26 mouse cellular contexts compared by ENCODE assay signal in the genomic region with DNA sequence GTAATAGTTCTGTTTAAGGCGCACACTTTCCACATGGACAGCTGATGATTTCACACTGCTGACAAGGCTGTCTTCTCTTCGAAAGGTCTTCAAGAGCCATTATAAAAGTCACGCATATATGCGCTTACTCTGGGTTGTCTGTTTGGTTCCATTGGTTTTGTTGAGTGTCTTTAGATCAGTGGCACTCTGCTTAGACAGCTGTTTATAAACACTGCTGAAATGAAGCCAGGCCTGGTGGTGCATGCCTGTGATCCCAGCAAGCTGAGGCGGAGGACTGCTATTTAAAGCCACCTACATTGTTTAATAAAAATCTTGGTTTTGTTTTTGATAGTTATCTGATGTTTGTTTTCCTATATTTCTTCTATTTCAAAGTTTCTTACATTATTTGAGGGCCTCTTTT. TPM values are rescaled to one million over a fixed set of nuclear protein-coding genes. Genes with fewer than 3 reads are reported as not detected.
DNase-seq lines count a peak whose midpoint lies in the region; ATAC-seq and TF ChIP-seq lines count a peak whose summit lies in the region.
"Had no signal": no experiment of that assay in that cellular context is flagged by ENCODE, and none has a peak within 500 bp of the region (broad histone marks: within the 10 kb centered on the region; RNA-seq: fewer than 3 reads in every experiment).

No protein-coding gene starts in this region.

- TF ChIP-seq CTCF in lung, embryonic 14.5 days (IDR thresholded peaks at IDR 0.05; ENCODE audit: low read depth) = no peak

- H3K4me1 ChIP-seq in lung, embryonic 14.5 days (ENCODE audit: insufficient read depth) = no peaks in the 10 kb centered on the region
- 0 out of 2 replicates have a peak, but pooled peaks cover 2% of the 10 kb centered on the region for H3K4me1 ChIP-seq in lung, embryonic 16.5 days (replicated peaks; ENCODE audit: control insufficient read depth, insufficient read depth, low read length)
- H3K4me1 ChIP-seq: embryonic facial prominence, embryonic 10.5 days; embryonic facial prominence, embryonic 13.5 days; forebrain, embryonic 12.5 days; forebrain, embryonic 15.5 days; hindbrain, embryonic 12.5 days had no signal

- ATAC-seq in lung, embryonic 14.5 days (ENCODE audit: insufficient read depth) = peak; percentile 91
- peak; percentile 91 for ATAC-seq in lung, embryonic 16.5 days (ENCODE audit: low read depth)
- ATAC-seq: forebrain, embryonic 15.5 days; hindbrain, embryonic 16.5 days had no signal

- no peaks in the 10 kb centered on the region for H3K36me3 ChIP-seq in lung, embryonic 14.5 days (ENCODE audit: insufficient read depth)
- no peaks in the 10 kb centered on the region for H3K36me3 ChIP-seq in lung, embryonic 16.5 days (ENCODE audit: control insufficient read depth, insufficient read depth, low read length)
- H3K36me3 ChIP-seq: forebrain, embryonic 12.5 days; forebrain, embryonic 15.5 days had no signal

- no peaks in the 10 kb centered on the region for H3K27me3 ChIP-seq in lung, embryonic 14.5 days (ENCODE audit: insufficient read depth, low read length)
- no peaks in the 10 kb centered on the region for H3K27me3 ChIP-seq in lung, embryonic 16.5 days (ENCODE audit: control insufficient read depth, insufficient read depth, low read depth, low read length)
- H3K27me3 ChIP-seq: CH12.LX; embryonic facial prominence, embryonic 13.5 days; forebrain, embryonic 12.5 days; forebrain, embryonic 15.5 days; hindbrain, embryonic 12.5 days had no signal

- WGBS in lung, embryonic 14.5 days = 50% methylated on average over 5 of the region's 5 CpGs
- WGBS in lung, embryonic 16.5 days = 63% methylated on average over 5 of the region's 5 CpGs

- H3K4me2 ChIP-seq in lung, embryonic 14.5 days = no peak overlapping the region
- H3K4me2 ChIP-seq in lung, embryonic 16.5 days (ENCODE audit: low read depth, low read length) = no peak overlapping the region
- H3K4me2 ChIP-seq: embryonic facial prominence, embryonic 13.5 days; forebrain, embryonic 12.5 days; forebrain, embryonic 15.5 days; heart, embryonic 11.5 days; hindbrain, embryonic 12.5 days had no signal

- DNase-seq in lung, embryonic 14.5 days = peak; percentile 83
- no peak for DNase-seq in lung, postnatal 25 days (ENCODE audit: low spot score)
- DNase-seq in lung, postnatal 10 days = peak; percentile 67
- DNase-seq in lung, postnatal 4 days = peak; percentile 30 to 58
- DNase-seq in thymus, postnatal 10 days (ENCODE audit: low spot score in 2 of 2) = no peak
- no peak for DNase-seq in MN1 (ENCODE audit: low spot score)
- DNase-seq: adrenal gland, adult 2 months; adrenal gland, postnatal 14 days; B cell, adult 2 months; cerebellum, adult 11 months; cerebellum, adult 2 months; cerebellum, adult 9-11 months; cerebellum, postnatal 25 days; gastrocnemius, postnatal 14 days; heart, adult 11 months had no signal

- H3K27ac ChIP-seq in lung, embryonic 14.5 days (ENCODE audit: low read depth) = no peak overlapping the region
- no peak overlapping the region for H3K27ac ChIP-seq in lung, embryonic 16.5 days (ENCODE audit: low read length)
- H3K27ac ChIP-seq: embryonic facial prominence, embryonic 10.5 days; embryonic facial prominence, embryonic 13.5 days; forebrain, embryonic 12.5 days; forebrain, embryonic 15.5 days; hindbrain, embryonic 12.5 days had no signal

- H3K4me3 ChIP-seq in lung, embryonic 14.5 days (ENCODE audit: low read depth, low read length) = no peak overlapping the region
- no peak overlapping the region for H3K4me3 ChIP-seq in lung, embryonic 16.5 days (ENCODE audit: low read length)
- H3K4me3 ChIP-seq: embryonic facial prominence, embryonic 10.5 days; embryonic facial prominence, embryonic 13.5 days; erythroblast, embryonic 14.5 days; forebrain, embryonic 12.5 days; forebrain, embryonic 15.5 days; hindbrain, embryonic 12.5 days had no signal

- H3K9ac ChIP-seq in lung, embryonic 14.5 days = no peak overlapping the region
- no peak overlapping the region for H3K9ac ChIP-seq in lung, embryonic 16.5 days (ENCODE audit: low read length)
- H3K9ac ChIP-seq: embryonic facial prominence, embryonic 13.5 days; forebrain, embryonic 12.5 days; forebrain, embryonic 15.5 days; hindbrain, embryonic 12.5 days had no signal

- no peaks in the 10 kb centered on the region for H3K9me3 ChIP-seq in lung, embryonic 14.5 days (ENCODE audit: low read depth, low read length)
- H3K9me3 ChIP-seq in lung, embryonic 16.5 days (ENCODE audit: control insufficient read depth, low read length) = no peaks in the 10 kb centered on the region
- H3K9me3 ChIP-seq: forebrain, embryonic 15.5 days; G1E; hindbrain, embryonic 12.5 days had no signal

RNA-seq across cellular contexts. Expression of a gene that starts 14.9 kb away (rescaled TPM):
- polyA plus RNA-seq in lung, embryonic 14.5 days (2014; fragmentation: Nextera tagmentation; extraction: Ambion mirVana) = 11.4 and 13.0 TPM in 2 replicates
- polyA plus RNA-seq in lung, embryonic 16.5 days (2015; fragmentation: Nextera tagmentation; extraction: Ambion mirVana) = 9.2 and 9.3 TPM in 2 replicates

RNA-seq across cellular contexts. Expression of a gene that starts 58.0 kb away (rescaled TPM):
- polyA plus RNA-seq in lung, embryonic 14.5 days (2014; fragmentation: Nextera tagmentation; extraction: Ambion mirVana) = 13.1 and 14.5 TPM in 2 replicates
- polyA plus RNA-seq in lung, embryonic 16.5 days (2015; fragmentation: Nextera tagmentation; extraction: Ambion mirVana) = 14.3 and 15.5 TPM in 2 replicates

RNA-seq across cellular contexts. Expression of a gene that starts 58.0 kb away (rescaled TPM):
- 29.4 and 33.3 TPM in 2 replicates for polyA plus RNA-seq in lung, embryonic 14.5 days (2014; fragmentation: Nextera tagmentation; extraction: Ambion mirVana)
- polyA plus RNA-seq in lung, embryonic 16.5 days (2015; fragmentation: Nextera tagmentation; extraction: Ambion mirVana) = 35.3 and 36.4 TPM in 2 replicates

Comparison
In these comparisons a context has a peak if more than half of its experiments do, and no peak if none do; other contexts are left out.
1. DNase-seq: peak in lung, embryonic 14.5 days (single experiment), lung, postnatal 10 days (single experiment) and lung, postnatal 4 days (2 of 2); none in lung, postnatal 25 days (single experiment), thymus, postnatal 10 days (0 of 2) and MN1 (single experiment).